ENCODE assay signal across 33 mouse cellular contexts in genomic region chr12:101928423-101928822, GRCm38 (mm10).
"Had no signal": no experiment of that assay in that cellular context is flagged by ENCODE, and none has a peak within 500 bp of the region (broad histone marks: within the 10 kb centered on the region; RNA-seq: fewer than 3 reads in every experiment).

No protein-coding gene starts in this region.

- H3K9ac ChIP-seq: limb, embryonic 12.5 days; limb, embryonic 13.5 days; limb, embryonic 15.5 days; liver, embryonic 12.5 days; liver, embryonic 13.5 days; liver, embryonic 14.5 days; liver, embryonic 15.5 days; liver, postnatal 0 days; lung, embryonic 14.5 days; lung, embryonic 15.5 days; midbrain, embryonic 12.5 days; midbrain, embryonic 13.5 days; midbrain, embryonic 15.5 days; neural tube, embryonic 12.5 days; neural tube, embryonic 13.5 days had no signal

- H3K27me3 ChIP-seq: limb, embryonic 12.5 days; limb, embryonic 13.5 days; limb, embryonic 15.5 days; liver, embryonic 12.5 days; liver, embryonic 13.5 days; liver, embryonic 15.5 days; lung, embryonic 15.5 days; megakaryocyte, embryonic 14.5 days; midbrain, embryonic 12.5 days; midbrain, embryonic 13.5 days; midbrain, embryonic 15.5 days; neural tube, embryonic 12.5 days; neural tube, embryonic 13.5 days had no signal

- H3K4me2 ChIP-seq: limb, embryonic 12.5 days; limb, embryonic 13.5 days; limb, embryonic 15.5 days; liver, embryonic 11.5 days; liver, embryonic 12.5 days; liver, embryonic 13.5 days; liver, embryonic 15.5 days; lung, embryonic 14.5 days; lung, embryonic 15.5 days; midbrain, embryonic 11.5 days; midbrain, embryonic 12.5 days; midbrain, embryonic 13.5 days; midbrain, embryonic 15.5 days; neural tube, embryonic 12.5 days; neural tube, embryonic 13.5 days had no signal

- H3K4me3 ChIP-seq: limb, embryonic 10.5 days; limb, embryonic 12.5 days; limb, embryonic 13.5 days; limb, embryonic 15.5 days; liver, embryonic 12.5 days; liver, embryonic 13.5 days; liver, embryonic 15.5 days; lung, embryonic 15.5 days; megakaryocyte, embryonic 14.5 days; midbrain, embryonic 10.5 days; midbrain, embryonic 12.5 days; midbrain, embryonic 13.5 days; midbrain, embryonic 15.5 days; myocyte; neural tube, embryonic 12.5 days; neural tube, embryonic 13.5 days had no signal

- H3K4me1 ChIP-seq: limb, embryonic 10.5 days; limb, embryonic 12.5 days; limb, embryonic 13.5 days; limb, embryonic 15.5 days; liver, embryonic 12.5 days; liver, embryonic 13.5 days; liver, embryonic 15.5 days; lung, embryonic 15.5 days; megakaryocyte, embryonic 14.5 days; midbrain, embryonic 10.5 days; midbrain, embryonic 12.5 days; midbrain, embryonic 13.5 days; midbrain, embryonic 15.5 days; neural tube, embryonic 12.5 days; neural tube, embryonic 13.5 days had no signal

- H3K27ac ChIP-seq: limb, embryonic 10.5 days; limb, embryonic 12.5 days; limb, embryonic 13.5 days; limb, embryonic 15.5 days; liver, embryonic 12.5 days; liver, embryonic 13.5 days; liver, embryonic 14.5 days; liver, embryonic 15.5 days; lung, embryonic 15.5 days; macrophage; midbrain, embryonic 10.5 days; midbrain, embryonic 12.5 days; midbrain, embryonic 13.5 days; midbrain, embryonic 15.5 days; neural tube, embryonic 12.5 days; neural tube, embryonic 13.5 days had no signal

- ATAC-seq: liver, embryonic 12.5 days; liver, postnatal 0 days; lung, postnatal 0 days; midbrain, embryonic 13.5 days; midbrain, embryonic 15.5 days; midbrain, embryonic 16.5 days had no signal

- DNase-seq: left cerebral cortex, postnatal 4 days; liver; liver, embryonic 13.5 days; liver, postnatal 0 days; lung, adult 18-20 months; lung, adult 2 months; lung, embryonic 14.5 days; lung, postnatal 10 days; lung, postnatal 14 days; lung, postnatal 36 days; lung, postnatal 4 days; midbrain, embryonic 14.5 days had no signal

- H3K9me3 ChIP-seq: limb, embryonic 10.5 days; limb, embryonic 12.5 days; limb, embryonic 13.5 days; limb, embryonic 15.5 days; liver, embryonic 12.5 days; liver, embryonic 13.5 days; liver, embryonic 15.5 days; lung, embryonic 15.5 days; megakaryocyte, embryonic 14.5 days; midbrain, embryonic 10.5 days; midbrain, embryonic 12.5 days; midbrain, embryonic 13.5 days; midbrain, embryonic 15.5 days; neural tube, embryonic 12.5 days; neural tube, embryonic 13.5 days had no signal
